Mouse (Mus musculus) embryonic facial prominence, embryonic 13.5 days (tissue): ENCODE data around the gene Mif. TPM values are rescaled to one million over a fixed set of nuclear protein-coding genes. Genes with fewer than 3 reads are reported as not detected.

Experiments
- ATAC-seq: fragments of 200-750 bp; cut with Nextera tagmentation; 2 replicates; pipeline ENCODE4 v1.8.0; 2017; ENCODE audit warnings: low read depth; ENCODE audit not compliant: insufficient number of reproducible peaks, insufficient read depth, low FRiP score, low TSS enrichment
- H3K27ac ChIP-seq: fragments of 300-500 bp; sonication (generic); 2 replicates; pipeline ENCODE4 v1.5.1; 2015; ENCODE audit warnings: moderate library complexity, mild to moderate bottlenecking, inconsistent platforms
- H3K27me3 ChIP-seq: fragments of 300-500 bp; sonication (generic); 2 replicates; pipeline ENCODE4 v1.6.1; 2015; ENCODE audit warnings: mild to moderate bottlenecking, inconsistent platforms
- H3K36me3 ChIP-seq: fragments of 300-500 bp; sonication (generic); 2 replicates; pipeline ENCODE4 v1.6.1; 2015; ENCODE audit warnings: mild to moderate bottlenecking, inconsistent platforms
- H3K4me1 ChIP-seq: fragments of 300-500 bp; sonication (generic); 2 replicates; pipeline ENCODE4 v1.6.1; 2015; ENCODE audit warnings: inconsistent platforms
- H3K4me2 ChIP-seq: fragments of 300-500 bp; sonication (generic); 2 replicates; pipeline ENCODE4 v1.6.1; 2015; ENCODE audit warnings: moderate library complexity, mild to moderate bottlenecking, inconsistent platforms
- H3K4me3 ChIP-seq: fragments of 300-500 bp; sonication (generic); 2 replicates; pipeline ENCODE4 v1.5.1; 2015; ENCODE audit warnings: mild to moderate bottlenecking, inconsistent platforms
- H3K9ac ChIP-seq: fragments of 300-500 bp; sonication (generic); 2 replicates; pipeline ENCODE4 v1.6.1; 2015; ENCODE audit warnings: mild to moderate bottlenecking, inconsistent platforms
- H3K9me3 ChIP-seq: fragments of 300-500 bp; sonication (generic); 2 replicates; pipeline ENCODE4 v1.6.1; 2016; ENCODE audit warnings: inconsistent platforms
- WGBS: fragments of 180-500 bp; shearing (Covaris S2); methylation state at CpG from one replicate; pipeline ENCODE4 v1.1.7; 2015; ENCODE audit warnings: mixed read lengths; 5-methylcytosine and 5-hydroxymethylcytosine counted together
- polyA plus RNA-seq: library from polyadenylated mRNA; unstranded; fragments of >200 nt; fragmentation: Nextera tagmentation; extraction: Ambion mirVana; gene quantifications from 2 replicates; pipeline ENCODE4 v1.2.1, GENCODE M21; 2015

The Mif gene
- polyA plus RNA-seq, 1 experiment from 2014 or later: 1,727 TPM

DNA sequence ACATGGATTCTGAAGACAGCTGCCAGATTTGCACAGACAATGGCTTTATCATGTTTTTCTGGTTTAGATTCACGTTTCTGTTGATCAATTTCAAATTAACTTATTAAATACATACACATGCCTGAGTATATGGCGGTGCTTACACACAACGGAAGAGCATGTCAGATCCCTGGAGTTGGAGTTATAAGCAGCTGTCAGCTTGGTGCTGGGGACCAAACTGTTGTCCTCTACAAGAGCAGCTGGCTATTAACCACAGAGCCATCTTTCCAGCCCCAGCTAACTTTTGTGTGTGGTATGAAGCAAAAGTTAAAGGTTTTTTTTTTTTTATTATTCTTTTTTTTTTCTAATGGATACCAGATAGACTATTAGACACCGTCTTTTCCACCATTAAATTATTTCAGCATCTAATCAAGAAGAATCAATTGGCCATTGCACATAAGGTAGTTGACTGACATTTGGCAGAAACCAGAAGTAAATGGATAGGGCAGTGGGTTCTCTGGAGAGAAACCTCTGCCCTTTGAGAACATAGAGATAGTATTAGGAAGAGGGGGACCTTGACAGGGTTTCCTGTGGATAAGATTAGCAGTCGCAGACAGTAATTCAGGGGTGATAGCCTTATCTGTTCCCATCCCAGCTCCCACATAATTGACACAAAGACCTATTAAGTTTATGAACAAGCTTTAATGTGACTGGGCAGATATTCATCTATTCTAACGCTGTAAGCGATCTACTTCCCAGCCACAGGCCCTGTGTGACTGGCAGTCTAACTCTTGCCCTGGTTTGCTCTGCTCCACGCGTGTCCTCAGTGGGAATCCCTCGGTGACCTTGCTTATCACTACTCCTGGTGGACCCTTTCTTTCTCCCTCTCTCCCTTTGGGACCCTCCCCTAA lies 12.2 kb upstream of the Mif start:
- peaks cover 12% of the 10 kb centered on the region for H3K4me1 ChIP-seq
- peak overlapping the region; percentile 71 for H3K27ac ChIP-seq
- peak overlapping the region; percentile 36 for H3K4me3 ChIP-seq
- H3K9me3 ChIP-seq: no peaks in the 10 kb centered on the region
- no peaks in the 10 kb centered on the region for H3K36me3 ChIP-seq
- ATAC-seq: no peak
- WGBS: 34% methylated on average over 10 of the region's 10 CpGs
- peak overlapping the region; percentile 59; the same call in 1 of the 2 replicates for H3K9ac ChIP-seq
- H3K27me3 ChIP-seq: no peaks in the 10 kb centered on the region
- H3K4me2 ChIP-seq: peak overlapping the region; percentile 67

DNA sequence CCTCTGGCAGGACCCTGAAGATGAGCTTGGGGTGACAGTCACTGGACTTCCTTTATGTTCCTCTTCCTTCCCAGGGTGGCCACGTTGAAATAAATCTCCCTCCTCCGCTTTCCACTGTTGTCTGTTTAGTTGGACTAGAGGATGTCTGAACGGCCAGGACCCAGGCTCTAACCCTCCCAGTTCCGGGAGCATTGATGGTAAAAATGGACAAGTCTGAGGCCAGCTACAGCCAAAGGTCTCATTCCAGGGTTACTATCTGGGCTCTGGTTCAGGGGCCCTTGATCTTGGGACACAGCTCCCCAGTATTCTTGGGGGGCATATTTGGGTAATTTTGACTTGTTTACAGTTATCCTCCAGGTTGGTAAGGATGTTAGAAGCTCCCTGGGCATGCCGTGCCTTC lies 1.5 kb upstream of the Mif start:
- Histone ChIP-seq H3K4me3 (no peak overlapping the region), H3K36me3 (peaks cover 19% of the 10 kb centered on the region), H3K4me2 (no peak overlapping the region), H3K9me3 (no peaks in the 10 kb centered on the region), H3K9ac (no peak overlapping the region), H3K27ac (no peak overlapping the region), H3K4me1 (peaks cover 29% of the 10 kb centered on the region), H3K27me3 (no peaks in the 10 kb centered on the region)
- 78% methylated on average over 5 of the region's 5 CpGs for WGBS
- ATAC-seq: no peak

DNA sequence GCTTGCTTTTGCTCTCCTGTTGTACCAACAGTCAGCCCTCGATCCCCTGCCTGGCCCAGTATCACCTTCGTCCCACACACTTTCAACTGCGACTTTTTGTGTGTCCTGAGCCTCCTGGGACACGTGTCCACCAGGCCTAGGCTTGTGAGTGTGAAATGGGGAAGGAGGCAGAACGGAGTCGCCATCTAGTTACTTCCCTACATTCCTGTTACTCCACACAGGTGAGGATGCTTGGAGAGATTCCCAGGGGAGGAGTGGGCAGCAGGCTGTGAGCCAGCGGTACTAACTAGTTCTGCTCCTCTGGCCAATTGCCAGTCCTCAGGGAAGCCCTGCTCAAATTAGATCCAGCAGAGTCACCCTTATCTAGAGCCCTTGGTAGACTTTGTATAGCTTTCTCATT lies 706 bp upstream of the Mif start:
- no peaks in the 10 kb centered on the region for H3K27me3 ChIP-seq
- peak overlapping the region; percentile 80 for H3K4me2 ChIP-seq
- no peaks in the 10 kb centered on the region for H3K9me3 ChIP-seq
- peak overlapping the region; percentile 95 for H3K27ac ChIP-seq
- 0 out of 2 replicates have a peak overlapping the region, but pooled peaks have one; percentile 72 for H3K4me3 ChIP-seq
- peaks cover 19% of the 10 kb centered on the region for H3K36me3 ChIP-seq
- peaks cover 29% of the 10 kb centered on the region for H3K4me1 ChIP-seq
- no peak for ATAC-seq
- H3K9ac ChIP-seq: peak overlapping the region; percentile 90
- WGBS: 30% methylated on average over 7 of the region's 7 CpGs

DNA sequence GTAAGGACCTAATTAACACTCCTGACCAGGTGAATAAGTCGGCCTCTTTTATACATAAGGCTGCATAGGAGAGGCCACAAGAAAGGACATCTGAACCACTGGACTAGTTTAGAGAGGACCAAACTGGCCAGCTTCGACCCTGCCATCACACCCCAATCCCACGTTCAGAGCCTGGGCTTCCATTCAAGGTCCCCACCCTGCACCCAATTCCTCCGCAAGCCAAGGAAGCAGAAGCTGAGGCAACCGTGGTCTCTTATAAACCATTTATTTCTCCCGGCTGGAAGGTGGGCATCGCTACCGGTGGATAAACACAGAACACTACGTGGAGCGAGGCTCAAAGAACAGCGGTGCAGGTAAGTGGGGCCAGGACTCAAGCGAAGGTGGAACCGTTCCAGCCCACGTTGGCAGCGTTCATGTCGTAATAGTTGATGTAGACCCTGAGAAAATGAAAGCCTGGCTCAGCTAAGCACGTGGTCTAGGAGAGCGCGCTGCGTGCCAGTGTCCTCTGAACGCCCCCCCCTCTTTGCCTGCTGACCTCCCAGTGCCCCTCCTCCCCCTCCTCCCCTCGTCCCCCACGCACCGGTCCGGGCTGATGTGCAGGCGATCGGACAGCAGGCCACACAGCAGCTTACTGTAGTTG lies 813 bp downstream of the Mif start:
- peak overlapping the region; percentile 80 for H3K4me2 ChIP-seq
- WGBS: 3% methylated on average over 27 of the region's 27 CpGs
- peaks cover 29% of the 10 kb centered on the region for H3K4me1 ChIP-seq
- peaks cover 19% of the 10 kb centered on the region for H3K36me3 ChIP-seq
- H3K27me3 ChIP-seq: no peaks in the 10 kb centered on the region
- peak overlapping the region; percentile 90 for H3K9ac ChIP-seq
- peak overlapping the region; percentile 72 for H3K4me3 ChIP-seq
- peak overlapping the region; percentile 95 for H3K27ac ChIP-seq
- ATAC-seq: peak; percentile 59
- no peaks in the 10 kb centered on the region for H3K9me3 ChIP-seq

DNA sequence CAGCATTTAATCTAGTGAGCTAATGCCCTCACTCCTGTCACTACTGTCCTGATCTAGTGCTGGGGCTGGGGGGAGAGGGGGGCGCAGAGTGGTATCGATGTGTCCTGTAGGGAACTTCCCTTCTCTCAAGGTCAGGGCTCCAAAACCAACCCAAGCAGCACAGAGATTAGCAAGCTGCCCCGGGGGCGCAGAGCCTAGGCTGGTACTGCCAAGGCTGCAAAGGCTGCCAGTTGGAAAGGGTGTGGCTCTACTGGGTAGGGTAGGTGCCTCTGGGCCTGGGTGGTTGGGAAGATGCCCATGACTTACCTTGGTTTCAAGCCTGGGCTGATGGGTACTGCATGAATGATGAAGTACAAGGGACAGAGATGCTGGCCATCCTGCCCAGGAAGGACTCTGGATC lies 2.4 kb downstream of the Mif start:
- Histone ChIP-seq H3K4me2 (no peak overlapping the region), H3K36me3 (peaks cover 19% of the 10 kb centered on the region), H3K27me3 (no peaks in the 10 kb centered on the region), H3K4me1 (peaks cover 29% of the 10 kb centered on the region), H3K9me3 (no peaks in the 10 kb centered on the region), H3K9ac (no peak overlapping the region), H3K27ac (no peak overlapping the region), H3K4me3 (no peak overlapping the region)
- no peak for ATAC-seq
- 96% methylated on average over 4 of the region's 4 CpGs for WGBS

DNA sequence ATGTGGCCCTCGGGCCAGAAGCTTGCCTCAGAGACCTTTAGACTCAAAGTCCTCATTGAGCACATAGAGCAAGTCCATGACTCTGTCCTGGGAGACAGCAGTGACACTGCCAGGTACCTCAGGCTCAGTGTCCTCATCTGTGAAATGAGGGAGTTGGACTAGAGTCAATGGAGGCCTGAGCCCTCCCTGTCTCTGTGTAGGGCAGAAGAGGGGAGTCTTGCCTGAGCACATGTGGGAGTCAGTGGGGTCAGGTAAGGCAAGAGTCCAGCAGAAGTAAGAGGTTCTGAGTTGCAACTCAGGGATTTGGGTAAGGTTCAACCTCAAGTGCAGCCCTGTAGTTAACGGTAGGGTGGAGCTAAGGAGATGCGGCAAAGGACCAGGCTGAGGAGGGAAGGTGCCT lies 3.1 kb downstream of the Mif start:
- peaks cover 19% of the 10 kb centered on the region for H3K36me3 ChIP-seq
- H3K27me3 ChIP-seq: no peaks in the 10 kb centered on the region
- H3K9ac ChIP-seq: no peak overlapping the region
- no peaks in the 10 kb centered on the region for H3K9me3 ChIP-seq
- H3K4me3 ChIP-seq: no peak overlapping the region
- WGBS: 75% methylated on average over 3 of the region's 3 CpGs
- no peak for ATAC-seq
- no peak overlapping the region for H3K4me2 ChIP-seq
- peaks cover 29% of the 10 kb centered on the region for H3K4me1 ChIP-seq
- H3K27ac ChIP-seq: no peak overlapping the region

DNA sequence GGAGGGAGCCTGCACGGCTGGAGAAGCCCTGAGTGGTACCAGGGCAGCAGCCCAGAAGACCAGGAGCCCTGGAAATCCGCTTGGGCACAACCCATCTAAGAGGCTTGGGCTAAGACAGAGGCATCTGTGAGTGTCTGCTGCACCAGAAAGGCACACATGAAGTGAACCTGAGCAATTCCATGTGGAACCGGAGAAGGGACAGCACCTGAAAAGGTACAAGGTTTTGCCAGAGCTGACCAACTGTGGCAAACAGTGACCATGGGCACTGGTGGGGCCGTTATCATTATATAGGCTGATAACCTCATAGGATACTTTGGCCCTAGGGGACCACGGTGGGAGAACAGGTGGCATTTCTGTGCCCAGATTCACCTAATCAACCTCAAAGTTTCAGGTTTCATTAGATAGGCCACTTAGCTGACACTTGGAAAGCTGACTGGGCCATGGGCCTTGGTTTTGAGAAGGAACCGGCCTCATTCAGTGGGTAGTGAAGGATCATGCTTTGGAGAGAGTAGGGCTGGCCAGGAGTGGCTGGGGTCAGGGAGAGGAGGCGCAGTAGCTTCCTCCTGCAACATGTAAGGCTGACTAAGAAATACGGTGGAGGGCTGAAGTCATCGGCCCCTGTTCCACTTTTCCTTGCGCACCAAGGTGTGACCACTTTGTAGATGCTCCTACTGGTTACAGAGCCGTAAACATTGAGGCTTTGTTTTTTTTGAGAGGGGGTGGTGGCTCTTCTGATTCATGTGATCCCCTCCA lies 3.7 kb downstream of the Mif start:
- Histone ChIP-seq H3K9me3 (no peaks in the 10 kb centered on the region), H3K9ac (no peak overlapping the region), H3K36me3 (peaks cover 19% of the 10 kb centered on the region), H3K4me2 (no peak overlapping the region), H3K4me3 (no peak overlapping the region), H3K4me1 (peaks cover 34% of the 10 kb centered on the region), H3K27ac (no peak overlapping the region), H3K27me3 (no peaks in the 10 kb centered on the region)
- no peak for ATAC-seq
- 77% methylated on average over 11 of the region's 11 CpGs for WGBS

DNA sequence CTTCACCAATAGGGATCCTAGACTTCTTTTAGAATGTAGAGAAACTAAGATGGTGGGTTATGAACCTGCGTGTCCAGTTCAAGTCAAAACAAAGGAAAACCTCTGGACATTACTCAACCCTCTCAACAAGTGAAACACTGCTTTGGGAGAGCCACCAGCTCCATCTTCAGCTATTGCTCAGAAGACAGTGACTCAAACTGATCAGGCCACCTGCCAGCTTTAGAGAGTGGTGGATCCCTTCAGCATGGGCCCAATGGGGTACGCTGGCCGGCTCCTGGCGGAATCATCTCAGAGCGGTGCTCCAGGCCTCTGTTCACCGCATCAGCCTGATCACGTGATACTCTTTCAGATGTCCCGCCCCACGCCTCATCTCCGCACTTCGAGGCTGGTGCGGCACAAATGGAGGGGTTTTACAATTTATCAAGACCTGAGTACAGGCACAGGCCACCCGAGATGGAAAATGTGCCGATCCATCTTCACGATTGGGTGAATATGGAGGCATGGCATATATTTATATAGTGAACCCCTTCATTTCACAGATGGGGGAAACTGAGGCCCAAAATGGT lies 4.5 kb downstream of the Mif start:
- ATAC-seq: no peak
- 87% methylated on average over 15 of the region's 15 CpGs for whole genome bisulfite sequencing
- Histone ChIP-seq H3K4me3 (no peak overlapping the region), H3K36me3 (peaks cover 19% of the 10 kb centered on the region), H3K27me3 (no peaks in the 10 kb centered on the region), H3K9me3 (no peaks in the 10 kb centered on the region), H3K4me2 (no peak overlapping the region), H3K4me1 (peaks cover 34% of the 10 kb centered on the region), H3K9ac (no peak overlapping the region), H3K27ac (no peak overlapping the region)

DNA sequence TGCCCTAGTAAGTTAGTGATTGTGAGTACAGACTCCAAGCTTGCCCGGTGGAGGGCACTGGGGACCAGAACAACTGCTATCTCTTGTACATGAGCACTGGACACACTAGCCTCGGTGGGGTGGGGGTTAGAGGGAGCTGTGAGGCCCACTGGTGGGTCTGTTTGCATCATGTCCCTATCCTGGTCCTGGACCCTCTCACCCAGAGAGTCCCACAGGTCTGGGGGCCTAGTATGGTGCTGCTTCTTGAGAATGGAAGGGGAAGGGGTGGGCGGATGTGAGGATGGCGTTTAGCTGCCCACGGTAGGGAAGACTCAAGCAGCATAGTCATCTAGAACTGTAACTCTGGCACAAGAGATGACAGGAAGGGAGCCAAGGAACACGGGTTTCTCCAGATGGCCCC lies 5.2 kb downstream of the Mif start:
- no peak overlapping the region for H3K4me3 ChIP-seq
- WGBS: 85% methylated on average over 6 of the region's 6 CpGs
- no peaks in the 10 kb centered on the region for H3K27me3 ChIP-seq
- H3K9me3 ChIP-seq: no peaks in the 10 kb centered on the region
- H3K4me2 ChIP-seq: no peak overlapping the region
- H3K36me3 ChIP-seq: peaks cover 19% of the 10 kb centered on the region
- H3K27ac ChIP-seq: no peak overlapping the region
- H3K9ac ChIP-seq: no peak overlapping the region
- ATAC-seq: no peak
- H3K4me1 ChIP-seq: peaks cover 33% of the 10 kb centered on the region

DNA sequence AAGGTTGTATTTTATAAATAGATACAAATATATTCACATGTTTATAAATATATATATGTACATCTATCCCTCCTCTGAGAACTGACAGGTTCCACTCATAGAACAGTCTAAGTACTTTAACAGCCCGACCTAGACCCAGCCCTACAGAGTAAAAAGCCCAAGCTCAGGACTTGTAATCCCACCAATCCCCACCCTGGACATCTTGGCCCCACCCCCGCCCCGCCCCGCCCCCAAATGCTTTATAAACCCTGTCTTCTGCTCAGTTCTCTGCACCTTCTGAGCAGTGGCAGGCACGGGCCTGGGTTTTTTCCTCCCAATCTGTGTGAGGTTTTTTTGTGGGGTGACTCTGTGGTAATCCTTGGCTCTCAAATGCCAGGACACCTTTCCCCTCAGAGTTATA lies 5.9 kb downstream of the Mif start:
- no peak overlapping the region for H3K9ac ChIP-seq
- no peaks in the 10 kb centered on the region for H3K27me3 ChIP-seq
- no peak overlapping the region for H3K27ac ChIP-seq
- H3K36me3 ChIP-seq: peaks cover 19% of the 10 kb centered on the region
- no peaks in the 10 kb centered on the region for H3K9me3 ChIP-seq
- ATAC-seq: no peak
- 52% methylated on average over 5 of the region's 5 CpGs for WGBS
- no peak overlapping the region for H3K4me2 ChIP-seq
- peaks cover 31% of the 10 kb centered on the region for H3K4me1 ChIP-seq
- no peak overlapping the region for H3K4me3 ChIP-seq

DNA sequence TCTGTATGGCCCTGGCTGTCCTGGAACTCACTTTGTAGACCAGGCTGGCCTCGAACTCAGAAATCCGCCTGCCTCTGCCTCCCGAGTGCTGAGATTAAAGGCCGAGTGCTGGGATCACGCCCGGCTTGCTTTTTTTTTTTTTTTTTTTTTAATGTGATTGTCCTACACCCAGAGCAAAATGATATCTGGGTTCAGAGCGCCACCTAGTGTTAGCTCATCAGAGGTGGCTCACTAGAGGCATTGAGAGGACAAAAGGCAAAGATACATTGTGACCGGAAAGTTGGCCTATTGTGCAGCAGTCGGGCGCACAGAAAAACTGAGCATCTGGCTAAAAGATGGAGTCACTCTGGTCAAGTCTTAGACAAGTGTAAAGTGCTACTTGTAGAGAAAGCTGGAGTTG lies 6.6 kb downstream of the Mif start:
- no peak for ATAC-seq
- H3K36me3 ChIP-seq: peaks cover 18% of the 10 kb centered on the region

More for the DNA sequence above, 6.6 kb downstream of the Mif start:
- Histone ChIP-seq H3K4me1 (peaks cover 24% of the 10 kb centered on the region), H3K4me3 (no peak overlapping the region), H3K9ac (no peak overlapping the region), H3K27ac (no peak overlapping the region), H3K9me3 (no peaks in the 10 kb centered on the region), H3K27me3 (no peaks in the 10 kb centered on the region), H3K4me2 (no peak overlapping the region)
- WGBS: 29% methylated on average over 10 of the region's 10 CpGs
